Mouse (Mus musculus) CD8-positive naive resting alpha-beta T cell, adult 2 months (primary cell): ENCODE measurements around the gene Ikbip.

Source experiments
- DNase-seq, 2 experiments: peaks; one replicate each; pipeline ENCODE4 v3.0.0; 2022; ENCODE audit warnings: low read depth in 2 of 2, low spot score in 2 of 2

Ikbip gene

DNA sequence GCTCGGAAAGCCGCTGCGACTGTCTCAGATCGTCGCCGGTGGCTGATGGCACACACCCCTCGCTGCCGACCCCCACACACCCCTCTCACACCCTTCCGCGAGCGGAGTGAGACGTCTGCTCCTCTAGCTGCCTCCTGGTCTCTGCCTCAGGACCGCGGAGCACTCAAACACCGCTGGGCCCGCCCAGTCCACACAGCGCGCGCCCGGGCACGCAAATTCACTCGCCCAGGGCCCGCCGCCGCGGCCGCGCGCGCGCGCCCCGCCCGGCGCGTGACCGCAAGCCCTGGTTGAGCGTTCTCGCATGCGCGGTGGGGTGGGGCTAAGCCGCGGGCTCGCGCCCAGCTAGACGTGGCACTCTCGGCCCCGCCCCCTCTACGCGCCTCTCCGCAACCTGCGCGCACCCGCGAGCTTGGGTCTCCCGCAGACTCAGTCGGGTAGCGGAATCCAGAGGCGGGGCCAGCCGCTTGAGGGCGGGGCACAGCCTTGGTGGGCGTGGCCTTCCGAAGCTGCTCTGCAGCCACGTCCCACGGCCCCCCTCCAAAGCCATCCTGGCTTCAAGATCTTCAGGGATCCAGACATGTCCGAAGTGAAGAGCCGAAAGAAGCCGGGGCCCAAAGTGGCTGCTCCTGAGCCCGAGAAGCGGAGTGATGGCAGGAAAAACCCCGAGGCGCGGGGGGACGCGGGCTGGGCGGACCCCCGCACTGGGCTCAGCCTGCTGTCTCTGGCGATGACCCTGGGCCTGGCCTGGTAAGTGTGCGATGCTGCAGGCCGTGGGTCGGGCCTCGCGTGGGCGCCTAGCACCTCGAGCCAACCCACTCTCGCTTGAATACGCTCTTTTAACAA is at the start of gene Ikbip, which contains the start of gene Apaf1:
TSS of gene Ikbip (plus strand) at position 391 of the 843 bp plus-strand sequence.
TSS of gene Apaf1 (minus strand) at position 221 of the 843 bp plus-strand sequence.
- peak; percentile 100 for DNase-seq

DNA sequence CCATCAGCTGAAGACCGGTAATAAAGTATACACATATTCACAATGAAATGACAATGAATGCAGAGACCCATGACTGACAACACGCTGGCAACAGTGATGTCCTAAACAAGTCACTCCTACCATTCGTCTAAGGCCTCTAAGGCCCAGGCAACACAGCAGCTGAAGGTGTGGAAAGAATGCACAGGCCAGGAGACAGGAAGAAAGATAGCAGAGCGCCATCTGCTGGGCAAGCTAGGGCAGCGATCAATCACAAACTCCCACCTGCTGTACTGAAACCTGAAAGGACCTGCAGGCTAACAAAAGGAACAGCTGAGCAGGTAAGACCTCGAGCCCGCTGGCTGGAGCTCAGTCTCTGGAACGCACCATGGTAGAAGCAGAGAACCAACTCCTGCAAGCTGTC is 48.8 kb upstream of the Ikbip start:
- peak; percentile 20 to 44 for DNase-seq

DNA sequence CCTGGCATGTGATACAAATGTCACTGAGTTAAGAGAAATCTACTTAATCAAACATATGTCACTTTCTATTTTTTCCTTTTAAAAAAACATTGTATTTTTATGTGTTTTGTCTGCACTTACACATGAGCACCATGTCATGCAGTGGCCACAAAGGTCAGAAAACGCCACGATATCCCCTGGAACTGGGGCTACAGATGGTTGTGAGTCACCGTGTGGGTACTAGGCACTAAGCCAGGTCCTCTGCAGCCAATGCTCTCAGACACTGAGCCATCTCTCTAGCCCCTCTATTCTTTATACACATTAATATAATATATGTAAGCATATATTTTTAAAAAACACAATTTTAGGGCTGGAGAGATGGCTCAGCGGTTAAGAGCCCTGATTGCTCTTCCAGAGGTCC is 33.0 kb upstream of the Ikbip start:
- no peak for DNase-seq

DNA sequence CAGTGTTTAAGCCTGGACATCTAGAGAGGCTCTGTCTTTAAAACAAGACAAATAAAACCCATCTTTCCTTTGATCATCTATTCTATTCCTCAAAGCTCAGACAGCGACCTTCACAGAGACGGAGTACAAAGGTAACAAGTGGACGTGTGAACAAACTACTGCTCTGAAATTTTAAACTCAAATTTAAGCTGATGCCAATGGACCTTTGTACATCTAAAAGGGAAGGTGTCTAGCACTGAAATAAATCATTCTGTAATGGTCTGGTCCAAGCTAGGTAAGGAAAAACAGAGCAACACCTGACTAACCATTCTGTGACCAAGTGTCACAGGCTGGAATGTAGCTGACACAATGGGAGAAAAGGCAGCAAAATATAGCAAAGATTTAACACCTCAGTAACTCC is 31.6 kb upstream of the Ikbip start:
- no peak for DNase-seq

DNA sequence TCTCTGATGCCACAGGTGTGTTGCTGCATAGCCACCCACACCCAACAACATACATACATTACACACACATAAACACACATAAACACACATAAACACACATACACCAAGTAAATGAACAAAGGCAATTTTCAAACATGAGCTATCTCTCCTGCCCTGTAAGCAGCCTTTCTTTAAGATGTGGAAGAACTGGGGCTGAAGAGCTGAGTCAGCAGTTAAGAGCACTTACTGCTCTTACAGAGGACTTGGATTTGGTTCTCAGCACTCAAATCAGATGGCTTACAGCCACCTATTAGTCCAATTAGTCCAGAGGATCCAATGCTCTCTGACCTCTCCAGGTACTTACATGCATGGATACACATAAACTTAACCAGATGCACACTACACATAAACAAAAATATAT is 30.0 kb upstream of the Ikbip start:
- DNase-seq = no peak

DNA sequence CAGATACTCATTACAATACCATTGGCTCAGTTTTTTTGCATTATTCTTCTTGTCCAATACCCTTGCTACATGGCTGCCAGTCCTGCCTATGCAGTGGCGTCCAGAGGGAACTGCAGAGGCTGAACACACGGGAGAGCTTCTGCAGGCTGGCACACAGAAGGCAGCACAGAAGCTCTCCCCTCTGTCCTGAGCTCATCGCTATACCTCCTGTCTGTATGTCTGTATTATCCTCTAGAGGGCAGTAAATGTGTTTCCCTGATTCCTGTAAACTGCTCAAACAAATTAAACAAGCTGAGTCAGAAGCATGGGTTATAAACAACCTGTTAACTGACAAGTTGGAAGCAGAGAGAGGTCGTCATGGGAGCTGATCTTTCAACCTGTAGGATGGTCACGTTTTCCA is 22.0 kb upstream of the Ikbip start:
- DNase-seq = no peak

DNA sequence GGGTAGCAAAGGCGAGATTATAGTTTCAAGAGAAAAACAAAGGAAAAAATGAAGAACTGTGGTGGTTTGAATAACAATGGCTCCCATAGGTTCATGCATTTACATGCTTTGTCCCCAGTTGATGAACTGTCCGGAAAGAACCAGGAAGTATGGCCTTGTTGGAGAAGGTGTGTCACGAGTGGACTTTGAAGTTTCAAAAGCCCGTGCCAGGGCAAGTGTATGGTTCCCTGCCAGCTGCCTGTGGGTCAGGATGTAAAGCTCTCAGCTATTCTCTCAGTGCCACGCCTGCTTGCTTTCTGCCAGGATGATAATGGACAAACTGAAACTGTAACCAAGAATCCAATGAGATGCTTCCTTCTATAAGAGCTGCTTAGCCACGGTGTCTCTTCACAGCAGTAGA is 20.4 kb upstream of the Ikbip start:
- DNase-seq = no peak

DNA sequence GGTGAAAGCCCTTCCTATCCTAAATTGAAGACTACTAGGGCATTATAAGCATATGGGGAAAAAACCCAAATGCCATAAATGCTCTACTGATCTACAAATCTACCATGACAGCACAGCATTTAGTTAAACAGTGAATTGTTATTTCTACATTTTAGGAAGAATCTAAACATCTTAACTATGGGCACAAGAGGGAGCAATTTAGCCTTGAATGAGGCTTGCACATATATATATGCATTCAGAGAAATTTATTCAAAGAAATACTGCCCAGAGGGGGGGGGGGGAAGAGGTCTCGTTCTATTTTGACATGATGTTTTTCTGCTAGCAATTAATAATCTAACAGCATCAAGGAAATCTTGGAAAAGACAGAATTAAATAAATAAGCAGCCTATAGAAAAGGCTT is 11.0 kb upstream of the Ikbip start:
- no peak for DNase-seq

DNA sequence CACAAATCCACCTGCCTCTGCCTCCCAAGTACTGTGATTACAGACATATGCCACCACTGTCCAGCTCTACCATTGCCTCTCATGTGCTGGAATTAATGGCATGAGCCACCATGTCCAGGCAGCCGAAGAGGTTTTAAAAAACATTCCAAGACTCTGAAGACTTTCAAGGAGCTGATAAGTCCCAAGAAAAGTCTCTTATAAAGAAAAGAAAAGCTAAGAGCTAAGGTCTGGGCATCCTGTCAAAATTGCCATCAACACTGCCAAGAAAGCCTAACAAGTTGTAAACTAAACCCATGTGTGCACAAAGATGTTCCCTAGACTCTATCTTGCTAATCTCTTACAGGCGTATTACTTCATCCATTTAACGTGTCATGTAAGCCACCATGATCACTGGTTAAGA is 9.4 kb upstream of the Ikbip start:
- DNase-seq = no peak

DNA sequence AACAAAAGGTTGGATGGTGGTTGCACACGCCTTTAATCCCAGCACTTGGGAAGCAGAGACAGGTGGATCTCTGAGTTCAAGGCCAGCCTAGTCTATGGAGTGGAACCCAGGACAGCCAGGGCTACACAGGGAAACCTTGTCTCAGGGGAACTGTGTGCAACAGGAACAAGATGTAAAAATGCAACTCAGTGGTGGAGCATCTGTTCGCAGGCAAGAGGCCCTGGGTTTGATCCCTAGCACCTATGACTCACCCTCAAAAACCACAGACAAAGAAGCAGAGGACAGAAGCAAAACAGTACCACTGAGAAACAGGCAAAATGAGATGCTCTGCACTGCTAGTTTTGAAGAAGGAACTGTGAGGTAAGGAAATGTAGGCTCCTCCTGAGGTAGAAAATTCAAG is 6.1 kb upstream of the Ikbip start:
- no peak for DNase-seq

DNA sequence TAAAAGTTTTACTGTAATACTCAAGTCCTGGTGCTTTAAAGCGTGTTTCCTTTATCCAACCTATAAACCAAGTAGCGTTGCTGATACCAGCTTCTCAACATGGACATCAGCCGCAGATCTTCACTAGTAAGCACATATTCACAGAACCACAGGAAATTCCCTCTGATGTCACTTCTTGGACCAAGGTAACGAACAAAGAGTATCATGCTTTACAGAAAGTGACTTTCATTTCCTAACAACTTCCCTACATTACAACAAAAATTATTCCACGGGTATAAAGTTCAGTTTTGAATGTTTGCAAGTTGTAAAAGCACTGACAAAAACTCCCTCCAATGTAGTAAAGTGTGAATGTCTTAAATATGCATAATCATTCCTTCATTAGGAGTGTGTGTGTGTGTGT is 2.2 kb upstream of the Ikbip start:
- DNase-seq = no peak

DNA sequence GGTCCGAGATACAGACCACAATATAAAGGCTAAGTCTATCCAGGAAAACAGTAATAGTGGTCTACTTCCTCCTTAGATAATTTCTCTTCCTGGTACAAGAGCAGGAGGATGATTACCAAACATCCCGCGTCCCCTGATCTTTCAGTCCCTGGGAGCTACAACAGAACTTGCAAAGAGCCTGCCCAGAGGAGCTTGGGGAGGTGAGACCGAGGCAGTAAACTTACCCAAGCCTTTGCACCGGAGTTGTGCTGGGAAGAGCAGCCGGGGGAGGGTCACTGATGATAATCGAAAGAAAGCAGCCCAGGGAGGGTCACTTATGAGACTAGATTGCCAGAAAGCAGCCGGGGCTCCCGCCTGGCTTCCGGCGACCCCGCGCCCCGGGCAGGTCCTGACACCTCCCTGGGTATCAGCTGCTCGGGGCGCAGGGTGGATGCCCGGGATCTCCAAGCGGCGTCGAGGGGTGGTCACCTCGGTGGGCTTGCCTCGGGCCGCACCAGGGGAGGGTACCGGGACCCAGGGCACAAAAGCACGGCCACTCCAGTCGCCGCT is 707 bp upstream of the Ikbip start:
- no peak for DNase-seq

DNA sequence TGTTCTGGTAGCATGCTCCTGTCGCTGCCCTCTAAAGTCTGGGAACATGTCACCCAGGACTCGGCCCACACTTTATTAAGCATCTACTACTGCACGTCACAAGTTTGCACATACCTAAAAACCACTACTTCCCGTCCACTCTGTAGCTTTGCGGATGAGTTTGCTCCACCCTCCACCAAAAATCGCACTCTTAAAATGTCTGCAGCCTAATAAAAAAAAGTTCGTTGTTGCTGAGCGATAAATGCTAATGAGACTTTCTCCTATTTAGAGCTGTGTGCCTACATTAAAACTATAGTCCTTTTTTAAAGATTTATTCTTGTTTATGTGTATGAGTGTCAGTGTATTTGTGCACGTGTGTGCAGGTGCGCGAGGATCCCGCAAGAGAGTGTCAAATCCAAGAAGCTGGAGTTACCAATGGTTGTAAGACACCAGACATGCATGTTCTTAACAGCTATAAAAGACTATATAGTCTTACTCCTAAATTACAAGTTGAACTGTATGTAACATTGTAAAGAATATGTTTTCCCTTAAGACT is 720 bp downstream of the Ikbip start:
- no peak for DNase-seq

DNA sequence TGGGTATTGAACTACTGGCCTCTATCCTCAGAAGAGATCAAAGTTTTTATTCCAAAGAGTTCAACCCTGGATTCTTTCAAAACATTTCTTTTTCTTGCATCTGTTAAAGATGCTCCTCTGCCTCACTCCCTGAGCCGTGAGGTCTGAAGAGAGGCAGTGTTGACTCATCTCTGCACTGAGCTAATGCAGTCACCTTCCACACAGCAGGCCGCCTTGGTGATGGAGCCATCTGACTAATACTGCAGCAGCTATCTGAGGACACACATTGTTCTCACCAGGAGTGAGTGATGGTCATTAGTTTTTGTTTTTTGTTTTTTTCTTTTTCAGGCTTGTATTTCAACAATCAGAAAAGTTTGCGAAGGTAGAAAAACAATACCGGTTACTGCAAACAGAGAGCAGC is 10.1 kb downstream of the Ikbip start:
- DNase-seq = no peak

DNA sequence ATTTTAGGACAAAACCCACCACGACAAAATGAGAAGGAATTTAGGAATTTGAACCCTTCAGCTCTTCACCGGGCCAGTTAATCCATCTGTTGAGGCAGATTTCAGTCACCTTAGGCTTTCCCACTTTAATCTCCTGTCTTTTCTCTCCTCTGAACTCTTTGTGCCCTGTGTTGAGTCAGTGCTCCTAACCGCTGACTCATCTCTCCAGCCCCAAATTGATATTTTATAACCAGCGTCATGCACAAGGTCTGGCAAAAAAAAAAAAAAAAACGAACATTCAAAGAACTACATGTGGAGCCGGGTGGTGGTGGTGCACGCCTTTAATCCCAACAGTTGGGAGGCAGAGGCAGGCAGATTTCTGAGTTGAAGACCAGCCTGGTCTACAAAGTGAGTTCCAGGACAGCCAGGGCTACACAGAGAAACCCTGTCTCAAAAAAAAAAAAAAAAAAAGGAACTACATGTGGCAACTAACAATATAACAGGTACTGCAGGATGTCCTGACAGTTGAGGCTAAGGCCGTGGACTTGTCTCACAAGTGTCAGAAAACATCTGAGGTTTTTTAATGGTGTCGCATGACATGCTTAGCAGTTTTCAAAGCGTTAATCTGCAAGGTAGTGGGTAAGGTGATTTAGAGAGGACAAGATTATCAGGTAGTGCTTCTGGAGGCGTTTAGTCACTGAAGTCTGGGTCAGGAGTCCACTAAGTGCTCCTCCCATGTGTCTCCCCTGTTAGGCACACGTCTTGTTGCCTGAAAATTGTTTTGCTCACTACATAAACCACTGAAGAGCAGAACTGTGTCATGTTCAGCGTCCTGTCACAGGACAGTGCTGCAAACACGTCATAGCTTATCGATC is 11.7 kb downstream of the Ikbip start:
- DNase-seq = no peak

DNA sequence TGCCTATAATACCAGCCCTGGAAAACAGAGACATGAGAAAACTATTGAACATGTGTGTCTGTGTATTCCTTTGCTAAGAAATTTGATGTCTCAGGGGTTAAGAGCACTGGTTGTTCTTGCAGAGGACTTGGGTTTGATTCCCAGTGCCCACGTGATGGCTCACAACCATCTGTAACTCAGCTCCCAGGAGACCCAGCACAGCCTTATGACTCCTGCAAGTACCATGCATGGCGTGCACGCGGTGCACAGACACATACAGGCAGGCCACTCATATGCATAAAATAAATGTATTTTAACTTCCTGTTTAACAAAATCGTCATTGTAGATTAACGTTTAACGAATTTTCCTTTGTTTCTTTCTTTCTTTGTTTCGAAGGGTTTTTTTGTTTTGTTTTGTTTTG is 15.3 kb downstream of the Ikbip start:
- no peak for DNase-seq

DNA sequence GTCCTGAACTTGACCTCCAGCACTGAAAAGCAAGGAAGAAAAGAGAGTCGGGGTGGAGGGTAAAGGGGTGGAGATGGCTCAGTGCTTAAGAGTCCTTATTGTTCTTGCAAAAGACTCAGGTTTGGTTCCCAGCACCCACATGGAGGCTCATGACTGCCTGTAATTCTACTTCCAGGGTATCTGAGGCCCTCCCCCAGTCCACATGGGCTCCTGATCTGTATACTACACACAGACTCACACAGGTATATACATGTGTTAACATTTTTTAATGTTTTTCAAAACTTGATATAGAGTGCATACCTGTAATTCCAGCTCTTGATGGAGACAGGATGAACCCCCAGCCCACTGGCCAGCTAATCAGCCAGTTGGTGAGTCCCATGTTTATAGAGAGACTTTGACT is 17.4 kb downstream of the Ikbip start:
- no peak for DNase-seq

DNA sequence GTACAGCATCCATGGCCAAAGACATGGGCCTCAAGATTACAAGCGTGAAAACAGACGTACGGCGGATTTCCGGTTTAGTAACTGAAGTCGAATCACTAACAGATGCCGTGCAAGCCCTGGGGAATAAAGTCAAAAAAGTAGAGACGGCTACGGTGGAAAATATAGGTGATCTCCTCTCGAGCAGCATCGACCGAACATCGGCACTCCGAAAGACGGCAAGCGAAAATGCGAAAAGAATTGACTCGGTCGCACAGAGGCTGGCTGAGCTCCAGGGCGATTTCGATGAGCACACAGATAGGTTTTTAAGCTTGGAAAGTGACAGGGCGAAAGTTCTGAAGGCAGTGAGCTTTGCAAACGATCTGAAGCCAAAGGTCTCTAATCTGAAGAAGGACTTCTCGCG is 19.2 kb downstream of the Ikbip start:
- DNase-seq = no peak

DNA sequence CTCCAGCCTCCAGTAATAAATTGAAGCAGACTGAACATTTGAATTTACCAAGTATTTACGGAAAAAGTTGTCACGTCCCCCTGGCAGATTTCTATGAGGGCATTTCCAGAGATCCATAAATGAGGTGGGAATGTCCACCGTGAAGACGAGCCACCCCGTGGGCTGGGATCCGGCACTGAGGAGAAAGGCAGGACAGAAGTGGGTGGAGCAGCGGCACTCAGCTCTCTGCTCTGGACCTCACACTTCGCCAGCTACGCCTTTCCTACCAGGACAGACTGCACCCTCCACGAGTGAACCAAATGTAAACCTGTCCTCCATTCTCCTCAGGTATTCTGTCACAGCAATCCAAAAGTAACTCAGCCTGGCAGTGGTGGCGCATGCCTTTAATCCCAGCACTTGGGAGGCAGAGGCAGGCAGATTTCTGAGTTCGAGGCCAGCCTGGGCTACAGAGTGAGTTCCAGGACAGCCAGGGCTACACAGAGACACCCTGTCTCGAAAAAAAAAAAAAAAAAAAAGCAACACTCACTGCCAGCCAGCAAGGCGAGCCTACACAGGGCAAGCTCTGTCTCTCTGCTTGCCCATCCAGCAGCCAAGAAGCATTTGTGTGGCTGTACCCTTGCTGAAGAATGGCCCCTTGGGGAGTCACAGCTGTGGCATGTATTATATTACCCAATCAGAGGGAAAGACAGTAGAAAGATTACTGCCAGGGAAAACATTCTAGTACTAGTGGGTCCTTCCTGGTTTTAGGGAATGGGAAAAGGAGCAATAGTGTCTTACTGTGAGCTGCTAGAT is 20.3 kb downstream of the Ikbip start:
- DNase-seq = no peak

DNA sequence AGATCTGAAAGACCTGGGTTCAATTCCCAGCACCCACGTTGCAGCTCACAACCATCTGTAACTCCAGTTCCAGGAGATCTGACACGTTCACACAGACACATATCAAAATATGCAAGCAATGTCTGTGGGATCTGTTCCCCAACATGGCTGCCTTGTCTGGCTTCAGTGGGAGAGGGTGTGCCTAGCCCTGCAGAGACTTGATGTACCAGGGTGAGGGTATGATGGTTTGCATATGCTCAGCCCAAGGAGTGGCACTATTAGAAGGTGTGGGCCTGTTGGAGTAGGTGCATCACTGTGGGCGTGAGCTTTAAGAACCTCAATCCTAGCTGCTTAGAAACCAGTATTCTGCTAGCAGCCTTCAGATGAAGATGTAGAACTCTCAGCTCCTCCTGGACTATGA is 23.2 kb downstream of the Ikbip start:
- no peak for DNase-seq

DNA sequence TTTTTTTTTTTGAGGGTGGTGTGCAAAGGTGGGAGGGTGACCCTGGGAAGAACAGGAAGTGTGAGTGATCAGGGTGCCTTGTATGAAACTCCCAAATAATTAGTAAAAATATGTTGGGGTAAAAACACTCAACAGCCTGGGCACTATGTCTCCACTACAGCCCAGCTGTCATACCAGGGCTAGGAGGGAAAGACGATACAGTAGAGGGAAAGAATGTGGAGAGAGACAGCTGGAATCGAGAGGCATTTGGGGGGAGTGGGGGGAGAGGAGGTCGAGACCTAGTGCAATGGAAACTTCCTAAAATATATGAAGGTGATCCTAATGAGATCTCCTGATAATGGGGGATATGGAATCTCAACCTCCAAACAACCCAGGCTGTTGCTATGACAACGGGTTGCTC is 27.1 kb downstream of the Ikbip start:
- DNase-seq = no peak
